ENCODE assay signal across 9 mouse cellular contexts in the genomic region with DNA sequence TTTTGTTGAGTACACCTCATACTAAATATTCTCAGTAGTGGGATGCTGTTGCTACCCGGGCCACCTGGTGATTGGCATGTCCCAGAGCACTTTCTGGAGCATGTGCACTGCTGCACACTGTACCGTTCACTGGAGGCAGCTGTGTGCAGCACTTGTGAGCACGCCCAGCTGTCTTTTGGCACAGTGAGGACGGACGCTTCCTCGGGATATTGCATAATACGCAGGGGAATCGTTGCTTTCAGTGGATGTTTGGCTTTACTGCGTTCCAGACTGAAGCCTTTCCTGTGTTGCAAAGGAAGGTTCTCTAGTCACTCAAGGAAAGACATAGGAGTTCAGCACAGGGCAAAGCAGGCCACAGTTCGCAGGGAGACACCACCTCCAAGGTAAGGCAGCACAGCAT.
DNase-seq lines count a peak whose midpoint lies in the region; ATAC-seq lines count a peak whose summit lies in the region.
"Had no signal": no experiment of that assay in that cellular context is flagged by ENCODE, and none has a peak within 500 bp of the region (broad histone marks: within the 10 kb centered on the region; RNA-seq: fewer than 3 reads in every experiment).

No protein-coding gene starts in this region.

- H3K27me3 ChIP-seq in heart, embryonic 14.5 days (ENCODE audit: control insufficient read depth, insufficient read depth, low read length) = no peaks in the 10 kb centered on the region
- H3K27me3 ChIP-seq in hindbrain, embryonic 11.5 days (ENCODE audit: control insufficient read depth, insufficient read depth, low read length) = no peaks in the 10 kb centered on the region
- H3K27me3 ChIP-seq: limb, embryonic 15.5 days had no signal

- peaks cover 9 to 15% of the 10 kb centered on the region in 2 experiments; a peak in 3 of 4 replicates for H3K4me1 ChIP-seq in heart, embryonic 14.5 days (ENCODE audit: control insufficient read depth in 2 of 2, insufficient read depth in 2 of 2, low read length in 2 of 2)
- no peaks in the 10 kb centered on the region for H3K4me1 ChIP-seq in hindbrain, embryonic 11.5 days (replicated peaks; ENCODE audit: control insufficient read depth, insufficient read depth, low read length)

- peak; percentile 59 for DNase-seq in urinary bladder, postnatal 14 days (ENCODE audit: low spot score)
- DNase-seq in urinary bladder, adult 2 months (ENCODE audit: low spot score) = no peak
- DNase-seq in kidney, postnatal 4 days = peak; percentile 62 to 72
- DNase-seq in thymus, postnatal 25 days = peak; percentile 41
- no peak for DNase-seq in left cerebral cortex, postnatal 25 days (ENCODE audit: low spot score in 2 of 2)
- no peak for DNase-seq in hindbrain, embryonic 11.5 days (ENCODE audit: low spot score)
- no peak for DNase-seq in retina, embryonic 14.5 days (ENCODE audit: low spot score)

- WGBS in heart, embryonic 14.5 days = 68% methylated on average over 10 of the region's 10 CpGs
- 89% methylated on average over 10 of the region's 10 CpGs for WGBS in hindbrain, embryonic 11.5 days

- H3K9me3 ChIP-seq in heart, embryonic 14.5 days (ENCODE audit: control insufficient read depth, low read length) = no peaks in the 10 kb centered on the region
- no peaks in the 10 kb centered on the region for H3K9me3 ChIP-seq in hindbrain, embryonic 11.5 days (ENCODE audit: control insufficient read depth, low read length)
- H3K9me3 ChIP-seq: limb, embryonic 15.5 days had no signal

- peak; percentile 65; the same call in 1 of the 2 replicates for ATAC-seq in heart, embryonic 14.5 days (ENCODE audit: insufficient number of reproducible peaks, insufficient read depth, low FRiP score, low read depth)
- no peak for ATAC-seq in hindbrain, embryonic 11.5 days (ENCODE audit: low FRiP score)

- H3K4me3 ChIP-seq in heart, embryonic 14.5 days (ENCODE audit: control insufficient read depth in 1 of 2, insufficient read depth in 1 of 2, low read depth in 1 of 2, low read length in 2 of 2) = no peak overlapping the region
- H3K4me3 ChIP-seq in hindbrain, embryonic 11.5 days (ENCODE audit: low read depth, low read length) = no peak overlapping the region
- H3K4me3 ChIP-seq: limb, embryonic 15.5 days had no signal

- no peak overlapping the region for H3K4me2 ChIP-seq in heart, embryonic 14.5 days (ENCODE audit: low read length)
- H3K4me2 ChIP-seq in hindbrain, embryonic 11.5 days (replicated peaks; ENCODE audit: low read depth, low read length) = no peak overlapping the region
- H3K4me2 ChIP-seq: limb, embryonic 15.5 days had no signal

- H3K9ac ChIP-seq in heart, embryonic 14.5 days (ENCODE audit: low read length) = no peak overlapping the region
- H3K9ac ChIP-seq in hindbrain, embryonic 11.5 days (ENCODE audit: low read depth, low read length) = no peak overlapping the region
- H3K9ac ChIP-seq: limb, embryonic 15.5 days had no signal

- intact Hi-C loops in left cerebral cortex, postnatal 25 days (cut with DNase I) = no loop called here

- no peaks in the 10 kb centered on the region for H3K36me3 ChIP-seq in heart, embryonic 14.5 days (ENCODE audit: control insufficient read depth, insufficient read depth, low read length)
- H3K36me3 ChIP-seq in hindbrain, embryonic 11.5 days (ENCODE audit: control insufficient read depth, insufficient read depth, low read length) = no peaks in the 10 kb centered on the region
- H3K36me3 ChIP-seq: limb, embryonic 15.5 days had no signal

- peak overlapping the region; percentile 16 to 51; a peak in 2 of 4 replicates for H3K27ac ChIP-seq in heart, embryonic 14.5 days (replicated peaks in 1 of 2; ENCODE audit: control insufficient read depth in 1 of 2, insufficient read depth in 1 of 2, low read depth in 2 of 2, low read length in 2 of 2)
- H3K27ac ChIP-seq in hindbrain, embryonic 11.5 days (ENCODE audit: low read depth, low read length) = no peak overlapping the region
- H3K27ac ChIP-seq: limb, embryonic 15.5 days had no signal

Comparison
In these comparisons a context has a peak if more than half of its experiments do, and no peak if none do; other contexts are left out.
1. DNase-seq: peak in urinary bladder, postnatal 14 days (single experiment), kidney, postnatal 4 days (2 of 2) and thymus, postnatal 25 days (single experiment); none in urinary bladder, adult 2 months (single experiment), left cerebral cortex, postnatal 25 days (0 of 2), hindbrain, embryonic 11.5 days (single experiment) and retina, embryonic 14.5 days (single experiment).